Mouse (Mus musculus) forebrain, embryonic 13.5 days (tissue): Measurements from ENCODE around the gene Mvb12a. TPM values are rescaled to one million over a fixed set of nuclear protein-coding genes. Genes with fewer than 3 reads are reported as not detected.

Experiments
- ATAC-seq: fragments of 200-750 bp; cut with Nextera tagmentation; 2 replicates; pipeline ENCODE4 v1.8.0; 2017
- H3K27ac ChIP-seq: fragments of 300-500 bp; sonication (generic); 2 replicates; pipeline ENCODE4 v1.5.1; 2015; ENCODE audit warnings: inconsistent platforms, mild to moderate bottlenecking, moderate library complexity
- H3K27me3 ChIP-seq: fragments of 300-500 bp; sonication (generic); 2 replicates; pipeline ENCODE4 v1.6.1; 2015; ENCODE audit warnings: mild to moderate bottlenecking, inconsistent platforms
- H3K36me3 ChIP-seq: fragments of 300-500 bp; sonication (generic); 2 replicates; pipeline ENCODE4 v1.6.1; 2015; ENCODE audit warnings: mild to moderate bottlenecking, inconsistent platforms; ENCODE audit not compliant: poor library complexity, severe bottlenecking
- H3K4me1 ChIP-seq: fragments of 300-500 bp; sonication (generic); 2 replicates; pipeline ENCODE4 v1.6.1; 2015; ENCODE audit warnings: inconsistent platforms
- H3K4me2 ChIP-seq: fragments of 300-500 bp; sonication (generic); 2 replicates; pipeline ENCODE4 v1.6.1; 2015; ENCODE audit warnings: inconsistent platforms, mild to moderate bottlenecking, moderate library complexity
- H3K4me3 ChIP-seq: fragments of 300-500 bp; sonication (generic); 2 replicates; pipeline ENCODE4 v1.5.1; 2015; ENCODE audit warnings: mild to moderate bottlenecking, inconsistent platforms
- H3K9ac ChIP-seq: fragments of 300-500 bp; sonication (generic); 2 replicates; pipeline ENCODE4 v1.6.1; 2015; ENCODE audit warnings: mild to moderate bottlenecking, inconsistent platforms
- H3K9me3 ChIP-seq: fragments of 300-500 bp; sonication (generic); replicated peaks from 2 replicates; pipeline ENCODE4 v1.6.1; 2016; ENCODE audit warnings: inconsistent platforms
- WGBS: fragments of 180-500 bp; shearing (Covaris S2); methylation state at CpG from one replicate; pipeline ENCODE4 v1.1.7; 2015; 5-methylcytosine and 5-hydroxymethylcytosine counted together
- polyA plus RNA-seq: library from polyadenylated mRNA; unstranded; fragments of >200 nt; fragmentation: Nextera tagmentation; extraction: Ambion mirVana; gene quantifications from 2 replicates; pipeline ENCODE4 v1.2.1, GENCODE M21; 2015

The Mvb12a gene
- polyA plus RNA-seq, 1 experiment from 2014 or later = 55.3 TPM

DNA sequence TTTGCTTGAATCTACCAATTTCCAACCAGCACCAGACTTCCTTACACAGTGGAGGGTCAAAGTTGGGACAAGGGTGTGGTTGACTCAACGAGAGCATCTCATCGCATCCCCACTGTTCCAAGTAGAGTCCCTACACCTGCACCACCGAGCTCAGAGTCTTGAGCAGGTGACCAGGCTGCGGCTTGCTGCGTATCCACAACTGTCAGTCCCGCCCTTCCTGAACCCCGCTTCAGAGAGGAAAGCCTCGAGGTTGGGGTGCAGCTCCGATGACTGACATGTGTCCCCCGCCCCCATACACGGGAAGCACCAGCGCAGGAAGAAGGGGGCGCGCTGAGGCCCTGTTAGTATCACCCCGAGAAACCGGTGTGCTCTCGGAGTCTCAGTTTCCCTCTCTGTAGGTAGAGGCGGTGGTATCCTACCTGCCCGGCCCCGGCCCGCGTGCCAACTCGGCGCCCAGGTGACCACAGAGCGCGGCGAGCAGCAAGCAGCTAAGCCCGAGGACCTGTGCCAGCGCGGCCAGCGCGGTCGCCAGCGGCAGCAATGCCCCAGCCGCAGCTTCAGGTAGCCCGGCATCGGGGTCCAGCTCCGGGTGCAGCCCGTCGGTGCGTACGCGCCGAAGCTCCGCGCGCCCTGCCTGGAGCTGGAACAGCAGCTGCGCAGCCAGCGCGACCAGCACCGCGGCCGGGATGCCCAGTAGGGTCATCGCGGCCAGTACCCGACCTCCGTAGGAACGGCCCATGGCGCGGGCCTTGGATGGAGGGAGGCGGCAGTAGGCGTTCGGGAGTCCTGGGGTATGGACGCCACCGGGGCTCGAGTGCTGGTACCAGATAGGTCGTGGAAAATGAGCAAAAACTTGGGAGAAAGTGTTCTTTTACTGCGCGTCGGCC is 15.6 kb downstream of the Mvb12a start, which contains the start of gene Tmem221:
Gene Tmem221, minus strand, starts transcription at position 801 of the 887 bp plus-strand sequence.
- peak within 1 kb of the TSS; percentile 6; the same call in 1 of the 2 replicates for H3K9ac ChIP-seq
- peak within 1 kb of the TSS; percentile 52 for H3K4me2 ChIP-seq
- H3K9me3 ChIP-seq = no peaks in the 10 kb centered on the region
- peak within 1 kb of the TSS; percentile 28 for H3K4me3 ChIP-seq
- no peaks in the 10 kb centered on the region for H3K36me3 ChIP-seq
- WGBS = 5% methylated on average over 65 of the region's 70 CpGs
- H3K27me3 ChIP-seq = peaks cover 87% of the 10 kb centered on the region
- H3K27ac ChIP-seq = no peak within 1 kb of the TSS
- no peak for ATAC-seq
- H3K4me1 ChIP-seq = peaks cover 20% of the 10 kb centered on the region

DNA sequence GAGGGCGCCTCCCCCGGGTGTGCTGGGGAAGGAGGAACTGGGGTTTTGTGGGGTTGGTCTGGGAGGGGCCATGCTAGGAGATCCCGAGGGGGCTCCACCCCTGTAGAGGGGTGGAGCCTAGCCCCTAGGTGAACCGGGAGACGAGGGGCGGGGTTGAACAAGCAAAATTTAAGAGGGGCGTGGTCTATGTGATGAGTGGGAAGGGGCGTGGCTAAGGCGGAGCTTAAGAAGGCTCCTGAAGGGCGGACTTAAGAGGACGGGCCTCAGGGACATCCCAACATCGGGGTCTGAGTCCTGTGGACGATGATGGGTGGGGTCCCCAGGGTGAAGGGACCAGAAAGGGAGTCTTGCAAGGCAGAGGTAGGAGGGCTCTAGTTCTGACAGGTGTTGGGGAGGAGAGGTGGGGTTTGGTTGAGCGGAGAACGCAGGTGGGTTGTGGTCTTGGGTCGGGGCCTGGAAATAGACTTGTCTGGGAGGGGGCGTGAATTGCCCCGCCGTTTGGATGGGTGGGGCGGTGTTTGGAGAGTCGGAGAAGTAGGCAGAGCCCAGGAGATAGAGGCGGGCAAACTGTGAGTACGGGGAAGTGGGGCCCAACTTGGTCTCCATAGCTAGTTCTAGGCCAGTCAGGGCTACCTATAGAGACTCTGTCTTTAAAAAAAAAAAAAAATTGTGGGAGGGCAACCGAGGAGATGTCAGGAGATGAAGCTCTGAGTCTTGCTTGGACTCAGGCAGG is 16.4 kb downstream of the Mvb12a start:
- 3% methylated on average over 24 of the region's 24 CpGs for WGBS
- no peaks in the 10 kb centered on the region for H3K9me3 ChIP-seq
- ATAC-seq = 0 out of 2 replicates have a peak, but pooled peaks have one; percentile 25
- peaks cover 91% of the 10 kb centered on the region for H3K27me3 ChIP-seq
- no peak overlapping the region for H3K9ac ChIP-seq
- peaks cover 20% of the 10 kb centered on the region for H3K4me1 ChIP-seq
- H3K4me2 ChIP-seq = peak overlapping the region; percentile 52
- H3K27ac ChIP-seq = no peak overlapping the region
- peak overlapping the region; percentile 28 for H3K4me3 ChIP-seq
- H3K36me3 ChIP-seq = no peaks in the 10 kb centered on the region

DNA sequence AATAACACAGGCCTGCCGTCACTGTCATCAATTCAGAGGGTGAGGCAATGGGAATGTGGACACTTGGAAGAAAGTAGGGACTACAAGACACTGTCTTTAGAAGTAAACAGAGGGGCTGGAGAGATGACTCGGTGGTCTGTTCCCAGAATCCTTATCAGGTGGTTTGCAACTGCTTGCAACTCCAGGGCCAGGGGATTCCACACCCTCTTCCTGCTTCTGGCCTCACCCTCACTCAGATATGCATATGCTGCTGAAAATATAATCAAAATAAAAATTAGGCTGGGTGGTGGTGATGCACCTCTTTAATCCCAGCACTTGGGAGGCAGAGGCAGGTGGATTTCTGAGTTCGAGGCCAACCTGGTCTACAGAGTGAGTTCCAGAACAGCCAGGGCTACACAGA is 17.3 kb downstream of the Mvb12a start:
- ATAC-seq = no peak
- 76% methylated on average over 3 of the region's 3 CpGs for WGBS
- Histone ChIP-seq H3K4me3 (no peak overlapping the region), H3K4me2 (no peak overlapping the region), H3K9ac (no peak overlapping the region), H3K4me1 (peaks cover 20% of the 10 kb centered on the region), H3K9me3 (no peaks in the 10 kb centered on the region), H3K36me3 (no peaks in the 10 kb centered on the region), H3K27me3 (peaks cover 86% of the 10 kb centered on the region), H3K27ac (no peak overlapping the region)

DNA sequence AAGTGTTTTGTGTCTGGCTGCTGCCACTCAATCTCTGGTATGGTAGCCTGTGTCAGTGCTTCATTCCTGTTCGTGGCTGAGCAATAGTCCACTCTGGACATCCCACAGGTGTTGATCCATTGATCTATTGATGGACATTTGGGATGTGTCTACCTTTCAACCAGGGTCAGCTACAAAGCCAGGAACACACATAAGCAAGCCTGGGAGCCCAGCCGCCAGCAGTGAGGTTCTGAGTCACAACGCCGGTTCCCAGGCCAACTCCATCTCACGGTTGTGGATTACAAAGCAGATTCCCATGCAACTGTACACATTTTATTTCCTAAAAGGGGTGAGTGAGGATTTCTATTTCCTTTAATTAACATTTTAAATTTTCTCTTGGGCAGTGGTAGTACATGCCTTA is 18.0 kb downstream of the Mvb12a start:
- Histone ChIP-seq H3K27me3 (peaks cover 83% of the 10 kb centered on the region), H3K4me2 (no peak overlapping the region), H3K27ac (no peak overlapping the region), H3K4me1 (peaks cover 20% of the 10 kb centered on the region), H3K36me3 (no peaks in the 10 kb centered on the region), H3K9ac (no peak overlapping the region), H3K9me3 (no peaks in the 10 kb centered on the region), H3K4me3 (no peak overlapping the region)
- WGBS = 90% methylated on average over 5 of the region's 5 CpGs
- ATAC-seq = no peak

DNA sequence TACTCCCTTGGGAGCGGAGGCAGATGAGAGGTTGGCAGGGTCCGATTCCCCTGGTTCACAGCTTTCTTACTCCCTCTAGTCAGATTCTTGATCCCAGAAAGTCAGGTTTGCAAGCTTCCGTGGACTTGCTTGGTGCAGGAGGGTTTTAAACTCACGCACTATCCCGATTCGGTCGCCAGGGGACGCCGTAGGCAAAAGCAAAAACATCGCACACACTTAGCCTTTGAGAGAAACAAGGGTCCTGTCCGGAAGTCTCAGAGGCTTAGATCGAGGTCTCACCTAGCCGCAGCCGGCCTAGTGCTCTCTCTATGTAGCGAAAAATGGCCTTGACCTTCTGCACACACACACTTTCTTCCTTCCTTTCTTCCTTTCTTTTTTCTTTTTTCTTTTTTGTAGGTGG is 18.7 kb downstream of the Mvb12a start:
- H3K9me3 ChIP-seq = no peaks in the 10 kb centered on the region
- no peak overlapping the region for H3K27ac ChIP-seq
- H3K9ac ChIP-seq = no peak overlapping the region
- no peaks in the 10 kb centered on the region for H3K36me3 ChIP-seq
- H3K4me1 ChIP-seq = peaks cover 20% of the 10 kb centered on the region
- ATAC-seq = peak; percentile 50; the same call in 1 of the 2 replicates
- 2% methylated on average over 15 of the region's 15 CpGs for WGBS
- H3K27me3 ChIP-seq = peaks cover 78% of the 10 kb centered on the region
- H3K4me3 ChIP-seq = no peak overlapping the region
- no peak overlapping the region for H3K4me2 ChIP-seq

GRCm38 (mm10) chr8:71562751-71563150 is 20.0 kb downstream of the Mvb12a start:
- H3K27me3 ChIP-seq = peaks cover 64% of the 10 kb centered on the region
- under 1% methylated on average over 33 of the region's 33 CpGs for WGBS
- peak; percentile 60; the same call in 1 of the 2 replicates for ATAC-seq

DNA sequence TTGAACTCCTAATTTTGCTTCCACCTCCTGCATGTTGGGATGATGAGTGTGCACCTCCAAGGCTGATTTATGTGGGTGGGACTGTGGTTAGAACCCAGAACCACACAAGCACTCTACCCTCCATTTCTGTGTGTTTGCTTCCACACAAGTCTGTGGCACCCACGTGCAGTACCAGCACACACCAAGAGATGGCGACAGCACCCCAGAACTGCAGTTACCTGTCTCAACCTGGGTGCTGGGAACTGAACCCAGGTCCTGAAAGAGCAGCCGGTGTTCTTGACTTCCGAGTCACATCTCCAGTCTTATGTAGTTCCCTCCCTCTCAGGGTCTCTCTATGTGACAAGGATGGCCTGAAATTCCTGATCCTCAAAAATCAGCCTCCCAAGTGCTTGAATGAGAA is 21.3 kb downstream of the Mvb12a start:
- Histone ChIP-seq H3K27me3 (peaks cover 52% of the 10 kb centered on the region), H3K36me3 (no peaks in the 10 kb centered on the region), H3K27ac (no peak overlapping the region), H3K9me3 (no peaks in the 10 kb centered on the region), H3K4me1 (peaks cover 20% of the 10 kb centered on the region), H3K4me2 (no peak overlapping the region), H3K9ac (no peak overlapping the region), H3K4me3 (no peak overlapping the region)
- WGBS = 90% methylated on average over 4 of the region's 4 CpGs
- no peak for ATAC-seq

More at GRCm38 (mm10) chr8:71562751-71563150, 20.0 kb downstream of the Mvb12a start:
- Histone ChIP-seq H3K27ac (no peak overlapping the region), H3K4me3 (peak overlapping the region; percentile 28), H3K36me3 (no peaks in the 10 kb centered on the region), H3K4me1 (peaks cover 20% of the 10 kb centered on the region), H3K9ac (peak overlapping the region; percentile 30; the same call in 1 of the 2 replicates), H3K4me2 (peak overlapping the region; percentile 53), H3K9me3 (no peaks in the 10 kb centered on the region)

DNA sequence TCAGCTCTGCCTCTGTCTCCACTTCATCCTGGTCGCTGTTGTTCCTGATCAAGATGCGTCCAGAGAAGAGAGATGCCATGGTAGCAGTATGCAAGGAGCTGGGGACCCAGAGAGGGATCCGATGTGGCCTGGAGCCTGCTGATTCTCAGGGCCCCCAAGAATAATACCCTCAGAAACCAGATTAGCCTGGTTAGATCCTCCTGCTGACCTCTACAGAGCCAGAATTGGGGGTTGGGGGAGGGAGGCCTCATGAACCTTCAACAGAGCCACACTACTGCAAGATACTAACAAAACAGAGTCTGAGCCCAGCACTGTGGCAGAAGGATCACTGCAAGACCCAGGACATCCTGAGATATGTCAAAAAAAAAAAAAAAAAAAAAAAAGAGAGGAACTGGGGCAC is 23.8 kb downstream of the Mvb12a start, which contains the start of gene Nxnl1:
Gene Nxnl1, minus strand, starts transcription at position 101 of the 400 bp plus-strand sequence.
- ATAC-seq = no peak
- H3K4me3 ChIP-seq = no peak within 1 kb of the TSS
- no peak within 1 kb of the TSS for H3K27ac ChIP-seq
- no peaks in the 10 kb centered on the region for H3K36me3 ChIP-seq
- 39% methylated on average over 3 of the region's 3 CpGs for WGBS
- no peaks in the 10 kb centered on the region for H3K9me3 ChIP-seq
- no peak within 1 kb of the TSS for H3K4me2 ChIP-seq
- peaks cover 33% of the 10 kb centered on the region for H3K4me1 ChIP-seq
- H3K27me3 ChIP-seq = peaks cover 27% of the 10 kb centered on the region
- no peak within 1 kb of the TSS for H3K9ac ChIP-seq

DNA sequence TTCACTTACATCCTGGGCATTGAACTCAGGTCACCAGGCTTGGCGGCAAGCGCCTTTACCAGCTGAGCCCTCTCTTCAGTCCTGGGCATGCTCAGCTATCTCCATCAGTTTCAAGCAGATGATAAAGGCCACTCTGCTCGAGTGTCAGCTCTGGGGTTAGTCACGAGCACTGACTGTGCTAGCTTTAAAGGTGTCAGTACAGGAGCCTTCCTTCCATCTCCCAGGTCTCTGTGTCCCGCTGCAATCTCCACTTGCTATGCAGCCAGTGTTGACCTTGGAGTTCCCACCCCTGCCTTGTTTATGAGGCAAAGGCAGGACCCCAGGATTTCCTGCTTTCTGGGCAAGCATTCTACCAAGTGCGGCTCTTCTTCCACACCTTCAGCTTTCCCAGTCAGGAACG is 24.9 kb downstream of the Mvb12a start:
- Histone ChIP-seq H3K4me1 (peaks cover 42% of the 10 kb centered on the region), H3K36me3 (no peaks in the 10 kb centered on the region), H3K27me3 (peaks cover 16% of the 10 kb centered on the region), H3K4me2 (no peak overlapping the region), H3K9me3 (no peaks in the 10 kb centered on the region), H3K9ac (no peak overlapping the region), H3K27ac (0 out of 2 replicates have a peak overlapping the region, but pooled peaks have one; percentile 67), H3K4me3 (no peak overlapping the region)
- WGBS = 85% methylated on average over 7 of the region's 7 CpGs
- no peak for ATAC-seq

DNA sequence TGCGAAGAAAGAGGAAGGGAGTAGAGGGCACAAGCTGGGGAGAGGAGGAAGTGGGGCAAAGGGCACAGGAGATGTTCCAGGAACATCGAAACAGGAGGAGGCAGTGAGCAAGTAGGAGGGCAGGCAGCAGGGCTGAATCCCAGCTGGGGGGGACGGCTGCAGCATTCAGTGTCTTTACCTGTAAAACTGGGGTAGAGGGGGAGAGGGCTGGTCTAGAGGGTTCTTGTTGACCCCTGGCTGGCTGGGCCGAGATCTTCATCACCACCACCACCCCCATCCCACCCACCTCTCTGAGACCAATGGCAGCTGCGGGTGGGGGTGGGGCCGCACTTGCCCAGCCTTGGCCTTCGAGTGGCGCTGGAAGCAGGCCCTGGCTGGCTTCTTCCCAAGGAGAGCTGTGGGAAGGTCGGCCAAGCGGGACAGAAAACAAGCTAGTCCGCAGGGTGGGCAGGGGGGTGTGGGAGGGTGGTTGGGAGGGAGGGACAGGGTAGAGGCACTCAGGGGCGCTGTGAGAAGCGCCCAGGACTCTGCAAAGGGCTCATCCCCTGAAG is 25.7 kb downstream of the Mvb12a start, which contains the start of gene Slc27a1:
Gene Slc27a1, plus strand, starts transcription at position 496 of the 551 bp plus-strand sequence.
- H3K9me3 ChIP-seq = no peaks in the 10 kb centered on the region
- peaks cover 8% of the 10 kb centered on the region for H3K27me3 ChIP-seq
- H3K9ac ChIP-seq = peak within 1 kb of the TSS; percentile 82
- no peak for ATAC-seq
- peak within 1 kb of the TSS; percentile 67 for H3K27ac ChIP-seq
- H3K36me3 ChIP-seq = no peaks in the 10 kb centered on the region
- peaks cover 44% of the 10 kb centered on the region for H3K4me1 ChIP-seq
- H3K4me3 ChIP-seq = peak within 1 kb of the TSS; percentile 52
- 14% methylated on average over 13 of the region's 13 CpGs for WGBS
- peak within 1 kb of the TSS; percentile 83 for H3K4me2 ChIP-seq

GRCm38 (mm10) chr8:71568941-71569340 is 26.2 kb downstream of the Mvb12a start:
- peak overlapping the region; percentile 67 for H3K27ac ChIP-seq
- H3K27me3 ChIP-seq = peaks cover 5% of the 10 kb centered on the region
- WGBS = 17% methylated on average over 6 of the region's 6 CpGs
- peak overlapping the region; percentile 52 for H3K4me3 ChIP-seq
- ATAC-seq = no peak
- no peaks in the 10 kb centered on the region for H3K9me3 ChIP-seq
- peak overlapping the region; percentile 83 for H3K4me2 ChIP-seq
- no peaks in the 10 kb centered on the region for H3K36me3 ChIP-seq
- H3K4me1 ChIP-seq = peaks cover 45% of the 10 kb centered on the region
- peak overlapping the region; percentile 82; the same call in 1 of the 2 replicates for H3K9ac ChIP-seq
